Mouse (Mus musculus) kidney, postnatal 25 days (tissue): ENCODE measurements at regions not wholly inside any gene's neighbourhood (a gene's known extent, or its start where the extent isn't known, plus 50 kb on each side); places are given as distances from the start of the nearest gene placed in this dataset.

Source experiments
- DNase-seq, 2 experiments: peaks; one replicate each; pipeline ENCODE4 v3.0.0; 2021; ENCODE audit warnings: mixed read lengths in 2 of 2

DNA sequence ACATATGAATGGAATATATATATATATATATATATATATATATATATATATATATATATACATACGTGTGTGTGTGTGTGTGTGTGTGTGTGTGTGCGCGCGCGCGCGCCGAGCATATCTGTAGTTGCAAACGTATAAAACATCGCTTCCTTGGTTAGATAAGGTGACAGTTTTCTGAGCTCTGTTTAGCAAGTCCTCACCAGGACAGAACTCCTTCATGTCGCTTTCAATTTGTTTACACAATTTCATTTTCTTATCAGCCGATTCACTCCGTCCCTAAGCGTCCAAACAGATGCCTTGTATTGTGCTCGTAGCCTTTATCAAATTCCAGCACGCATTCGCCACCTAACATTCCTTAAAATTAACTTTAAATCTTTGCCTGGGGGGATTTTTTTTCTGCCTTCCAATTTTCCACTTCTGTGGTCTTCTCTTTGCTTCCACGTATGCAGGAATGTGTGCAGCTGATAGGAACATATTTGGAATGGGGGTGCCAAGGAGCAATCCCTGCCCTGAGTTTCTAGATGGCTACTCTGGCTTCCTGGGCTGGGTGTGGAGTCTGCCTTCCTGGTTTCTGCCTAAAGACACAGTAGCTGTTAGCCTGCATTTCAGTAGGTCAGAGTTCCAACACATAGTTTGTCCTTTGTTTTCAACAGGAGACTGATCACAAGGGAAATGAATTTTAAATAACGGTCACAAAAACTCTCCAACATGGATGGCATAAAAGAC is 575.7 kb downstream of the Robo2 start:
- no peak for DNase-seq

GRCm38 (mm10) chr16:73821387-73822338 is 590.0 kb downstream of the Robo2 start:
- DNase-seq, result no peak

DNA sequence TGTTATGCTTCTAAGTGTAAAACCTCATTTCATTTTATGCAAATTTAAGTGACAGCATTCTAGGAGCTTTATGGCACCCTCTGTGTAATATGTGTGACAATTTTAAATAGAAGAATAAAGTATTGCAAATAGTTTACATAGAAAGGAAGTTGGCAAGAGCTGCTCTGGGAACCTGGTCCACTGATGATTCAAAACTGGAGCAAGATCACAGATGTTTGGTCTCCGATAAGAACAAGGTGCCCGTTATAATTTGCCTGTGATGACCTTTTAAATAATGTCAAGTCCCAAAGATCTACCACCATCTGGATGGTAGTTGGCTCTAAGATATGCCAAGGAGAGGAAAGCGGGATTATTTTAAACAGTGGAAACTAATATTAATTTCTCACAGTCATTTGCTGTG is 607.1 kb downstream of the Robo2 start:
- no peak for DNase-seq

- no peak for DNase-seq
Observed at GRCm38 (mm10) chr16:73796528-73797171, 615.0 kb downstream of the Robo2 start.

- no peak for DNase-seq
Observed at GRCm38 (mm10) chr16:73785074-73785438, 626.6 kb downstream of the Robo2 start.

- DNase-seq, result no peak
Observed at GRCm38 (mm10) chr16:73784296-73785073, 627.1 kb downstream of the Robo2 start.

- no peak for DNase-seq
Observed at GRCm38 (mm10) chr16:73772454-73772853, 639.2 kb downstream of the Robo2 start.

DNA sequence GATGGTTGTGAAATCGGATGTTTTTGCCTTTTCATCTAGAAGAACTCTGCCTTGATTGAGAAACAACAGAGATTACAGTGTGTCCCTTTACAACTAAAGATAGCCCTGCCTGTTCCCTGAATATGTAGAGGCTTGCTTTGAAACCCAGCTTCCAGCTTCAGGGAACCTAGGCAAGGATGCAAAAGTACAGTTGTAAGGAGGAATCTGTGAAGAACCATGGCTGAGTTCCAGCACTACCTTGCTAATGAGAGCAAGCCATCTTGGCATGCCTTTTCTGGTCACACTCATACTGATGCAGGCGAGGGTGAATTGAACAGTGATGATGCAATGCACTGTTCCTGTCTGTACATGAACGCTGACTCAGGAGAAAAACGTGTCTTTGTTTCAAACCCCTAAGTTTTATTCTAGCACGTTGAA is 641.2 kb downstream of the Robo2 start:
- no peak for DNase-seq

DNA sequence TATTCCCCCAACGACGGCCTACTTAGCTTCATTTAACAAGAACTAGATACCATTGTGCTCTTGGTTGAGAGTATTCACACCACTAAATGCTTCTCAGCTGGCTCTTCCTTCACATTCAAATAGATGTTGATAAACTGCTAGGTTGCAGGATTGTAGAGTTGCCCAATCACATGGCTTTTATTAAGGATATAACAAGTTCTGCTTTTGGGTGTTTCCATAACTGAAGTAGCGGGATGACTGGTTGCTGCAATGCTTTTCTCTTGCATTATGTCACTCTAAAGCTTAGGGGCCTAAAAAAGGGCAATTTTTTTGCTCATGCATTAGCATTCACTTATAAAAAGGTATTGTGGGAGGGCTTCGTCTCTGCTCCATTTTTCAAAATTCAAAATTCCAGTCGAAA is 641.9 kb downstream of the Robo2 start:
- DNase-seq, result no peak

DNA sequence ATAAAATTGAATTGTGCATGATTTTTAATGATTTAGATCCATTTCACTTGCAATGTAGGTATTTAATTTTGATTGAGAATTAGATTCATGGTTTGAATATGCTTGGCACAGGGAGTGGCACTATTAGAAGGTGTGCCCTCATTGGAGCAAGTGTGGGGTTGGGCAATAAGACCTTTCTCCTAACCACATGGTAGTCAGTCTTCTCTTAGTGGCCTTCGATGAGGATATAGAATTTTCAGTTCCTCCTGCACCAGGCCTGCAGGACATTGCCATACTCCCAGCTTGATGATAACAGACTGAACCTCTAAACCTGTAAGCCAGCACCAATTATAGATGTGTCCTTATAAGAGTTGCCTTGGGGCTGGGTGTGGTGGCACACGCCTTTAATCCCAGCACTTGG is 642.9 kb downstream of the Robo2 start:
- DNase-seq, result no peak

GRCm38 (mm10) chr16:73765184-73765583 is 646.4 kb downstream of the Robo2 start:
- no peak for DNase-seq

GRCm38 (mm10) chr16:73760921-73761320 is 650.7 kb downstream of the Robo2 start:
- DNase-seq, result no peak

DNA sequence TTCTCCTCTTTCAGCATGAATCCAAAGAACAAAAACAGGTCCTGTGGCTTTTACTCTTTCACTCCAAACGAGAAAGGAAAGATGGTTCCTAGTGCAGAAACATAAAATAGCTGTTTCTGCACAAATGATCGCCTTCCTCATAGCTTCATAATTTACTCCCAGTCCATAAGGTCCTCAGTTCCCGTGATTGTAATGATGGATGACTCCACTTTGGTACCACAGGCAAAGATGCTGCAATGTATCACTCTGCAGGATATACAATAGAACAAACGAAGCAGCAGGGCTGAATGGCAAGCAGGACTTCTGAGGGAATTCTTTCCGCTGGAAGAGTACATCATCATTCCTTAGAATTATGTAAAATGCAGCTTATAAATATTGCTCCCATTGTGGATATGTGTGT is 652.8 kb downstream of the Robo2 start:
- no peak for DNase-seq

GRCm38 (mm10) chr16:73754302-73754701 is 657.3 kb downstream of the Robo2 start:
- no peak for DNase-seq

- DNase-seq, result no peak
Observed at GRCm38 (mm10) chr16:73728297-73728696, 683.3 kb downstream of the Robo2 start.

- DNase-seq, result no peak
Observed at GRCm38 (mm10) chr16:73719691-73720090, 691.9 kb downstream of the Robo2 start.

DNA sequence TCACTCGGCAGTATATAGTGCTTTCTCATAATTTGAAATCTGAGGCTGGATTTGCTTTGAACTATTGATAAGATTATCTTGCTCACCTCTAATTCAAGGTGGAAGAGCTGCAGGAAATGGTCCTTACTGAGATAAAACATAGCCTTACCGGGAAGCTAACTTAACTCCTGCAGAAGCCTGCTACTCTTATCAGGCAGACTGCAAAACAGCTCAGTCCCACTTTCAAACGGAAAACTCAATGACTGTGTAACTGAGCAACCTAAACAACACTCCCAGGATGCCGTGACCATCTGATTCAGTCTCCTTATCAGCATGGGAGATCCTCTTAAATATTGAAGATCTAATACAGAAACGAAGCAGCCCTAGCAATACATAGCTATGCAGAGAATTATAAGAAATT is 695.3 kb downstream of the Robo2 start:
- no peak for DNase-seq

GRCm38 (mm10) chr16:73707051-73707450 is 704.6 kb downstream of the Robo2 start:
- DNase-seq, result no peak

GRCm38 (mm10) chr16:73689274-73689673 is 722.4 kb downstream of the Robo2 start:
- no peak for DNase-seq

- DNase-seq, result no peak
Observed at GRCm38 (mm10) chr16:73679804-73680203, 731.8 kb downstream of the Robo2 start.

GRCm38 (mm10) chr16:73670516-73670915 is 741.1 kb downstream of the Robo2 start:
- DNase-seq, result no peak

- DNase-seq, result no peak
Observed at GRCm38 (mm10) chr16:73652976-73653690, 758.5 kb downstream of the Robo2 start.
